Mouse (Mus musculus) monocyte, adult 5-6 weeks (primary cell): ENCODE data around the gene Ptgis. TPM values are rescaled to one million over a fixed set of nuclear protein-coding genes. Genes with fewer than 3 reads are reported as not detected.

Experiments used
- ATAC-seq: fragments of 153-309, 156-312 bp; replicated peaks from 2 replicates; pipeline ENCODE4 v1.8.0; 2017; ENCODE audit warnings: mild to moderate bottlenecking; ENCODE audit not compliant: low TSS enrichment, insufficient number of reproducible peaks, severe bottlenecking, poor library complexity, low FRiP score
- total RNA-seq: library from RNA; stranded (forward); fragments of 200-1000, 200-491, 200-594 nt; gene quantifications from 3 replicates; pipeline ENCODE4 v1.2.3, GENCODE M21; 2017

Gene Ptgis
- total RNA-seq, 1 experiment from 2014 or later, result not detected

DNA sequence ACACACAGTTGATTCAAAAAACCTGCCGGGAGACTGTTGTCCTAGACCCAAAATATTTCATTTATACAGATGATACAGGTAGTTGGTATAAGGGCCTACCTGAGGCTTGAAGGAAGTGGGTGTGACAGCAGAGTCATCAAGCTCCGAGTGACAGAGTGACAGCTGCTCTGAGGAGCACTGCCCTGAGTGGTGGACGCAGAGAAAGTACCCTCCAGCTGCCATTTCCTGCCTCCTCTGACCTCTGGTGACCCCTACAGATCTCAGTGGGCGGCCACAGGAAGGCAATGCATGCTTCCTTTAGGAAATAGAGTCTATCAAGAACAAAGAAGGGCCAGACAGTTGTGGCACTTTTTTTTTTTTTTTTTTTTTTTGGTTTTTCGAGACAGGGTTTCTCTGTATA is 25.4 kb upstream of the Ptgis start:
- no peak for ATAC-seq

- no peak for ATAC-seq
These were observed 24.6 kb upstream of the Ptgis start for GRCm38 (mm10) chr2:167265021-167265420.

- ATAC-seq, result no peak
These were observed 23.5 kb upstream of the Ptgis start for GRCm38 (mm10) chr2:167263931-167264330.

GRCm38 (mm10) chr2:167263040-167263810 is 22.8 kb upstream of the Ptgis start:
- no peak for ATAC-seq

- ATAC-seq, result no peak
These were observed 22.0 kb upstream of the Ptgis start for GRCm38 (mm10) chr2:167262433-167262832.

DNA sequence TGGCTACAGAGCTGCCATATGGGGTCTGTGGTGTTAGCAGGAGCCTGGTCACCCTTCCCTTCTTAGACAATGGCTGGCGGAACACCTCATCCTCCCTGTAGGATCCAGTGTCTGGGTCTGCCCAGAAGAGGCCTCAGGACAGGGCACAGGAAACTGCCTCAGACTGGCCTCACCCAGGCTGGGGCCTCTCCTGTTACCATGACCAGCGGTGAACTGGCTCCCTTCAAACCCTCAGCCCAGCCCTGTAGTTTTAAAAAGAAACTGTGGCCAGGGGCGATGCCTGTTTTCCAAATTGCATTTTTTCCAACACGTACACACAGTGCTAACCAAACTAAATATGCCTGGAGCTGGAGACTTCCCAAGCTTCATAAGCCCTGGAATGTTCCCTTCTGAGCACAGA is 20.7 kb upstream of the Ptgis start:
- no peak for ATAC-seq

DNA sequence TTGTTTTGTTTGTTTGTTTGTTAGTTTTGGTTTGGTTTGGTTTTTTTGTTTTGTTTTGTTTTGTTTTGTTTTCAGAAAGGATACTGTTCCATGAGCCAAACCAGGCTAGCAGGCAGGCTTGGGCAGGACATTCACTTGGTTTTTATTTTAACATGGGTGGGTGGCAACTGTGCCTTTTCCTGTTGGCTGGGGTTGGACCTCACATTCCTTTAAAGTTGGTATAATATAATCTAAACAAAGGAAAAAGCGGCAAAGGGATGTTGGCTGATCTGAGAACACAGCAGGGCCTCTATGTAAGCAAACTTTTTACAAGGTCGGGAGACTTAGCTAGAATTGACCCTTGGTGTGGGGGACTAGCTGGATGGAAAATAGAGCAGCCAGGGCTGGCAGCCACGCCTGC is 17.4 kb upstream of the Ptgis start:
- no peak for ATAC-seq

DNA sequence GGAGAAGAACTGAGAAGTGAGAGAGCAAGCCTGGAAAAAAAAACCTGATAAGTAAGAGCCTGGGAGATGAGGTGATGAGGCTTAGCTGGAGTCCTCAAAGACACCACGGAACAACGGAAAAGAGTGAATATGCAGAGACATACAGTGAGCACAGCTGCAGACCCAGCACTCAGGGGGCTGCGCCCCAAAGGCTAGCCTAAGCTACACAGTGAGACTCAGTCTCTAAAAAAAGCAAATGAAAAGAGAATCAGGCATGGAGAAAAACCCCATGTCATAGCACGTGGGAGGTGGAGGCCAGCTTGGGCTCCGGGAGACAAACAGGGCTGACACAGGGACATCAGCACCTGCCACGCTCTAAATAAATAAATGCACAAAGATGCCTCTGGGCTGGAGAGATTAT is 14.4 kb upstream of the Ptgis start:
- ATAC-seq, result no peak

DNA sequence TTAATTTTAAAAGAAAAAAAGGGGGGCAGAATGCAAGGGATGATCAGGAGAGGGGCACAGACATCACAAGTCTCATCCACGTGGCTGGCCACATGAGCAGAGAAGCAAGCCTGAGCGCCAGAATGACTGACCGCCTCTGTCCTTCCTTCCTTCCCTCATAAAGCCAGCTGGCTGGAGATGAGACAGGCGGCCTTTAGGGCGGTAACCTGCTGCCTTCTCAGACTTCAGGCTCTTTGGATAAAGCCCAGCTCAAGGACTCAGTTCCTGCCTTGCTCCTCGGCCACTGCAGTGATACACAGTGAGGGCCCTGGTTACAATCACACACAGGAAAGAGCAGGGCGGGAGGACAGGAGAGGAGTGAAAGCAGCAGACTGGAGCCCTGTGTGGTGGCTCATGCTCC is 13.8 kb upstream of the Ptgis start:
- ATAC-seq, result no peak

DNA sequence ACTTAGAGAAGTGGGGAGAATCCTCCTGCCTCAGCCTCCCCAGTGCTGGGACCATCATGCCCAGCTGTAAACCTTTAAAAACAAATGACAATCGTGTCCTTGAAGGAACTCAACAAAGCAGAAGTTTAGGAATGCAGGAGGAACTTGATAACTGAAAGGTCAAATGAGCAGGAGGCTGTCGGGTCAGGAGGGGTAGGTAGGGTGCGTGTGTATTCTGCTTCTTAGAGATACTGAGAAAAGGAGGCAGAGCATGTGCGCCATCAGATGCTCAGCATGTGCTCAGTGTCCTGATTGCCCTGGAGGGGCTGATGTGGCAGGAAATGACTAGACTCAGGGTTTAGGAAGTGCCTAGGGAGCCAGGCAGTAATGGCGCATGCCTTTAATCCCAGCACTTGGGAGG is 13.1 kb upstream of the Ptgis start:
- peak; percentile 59 for ATAC-seq

DNA sequence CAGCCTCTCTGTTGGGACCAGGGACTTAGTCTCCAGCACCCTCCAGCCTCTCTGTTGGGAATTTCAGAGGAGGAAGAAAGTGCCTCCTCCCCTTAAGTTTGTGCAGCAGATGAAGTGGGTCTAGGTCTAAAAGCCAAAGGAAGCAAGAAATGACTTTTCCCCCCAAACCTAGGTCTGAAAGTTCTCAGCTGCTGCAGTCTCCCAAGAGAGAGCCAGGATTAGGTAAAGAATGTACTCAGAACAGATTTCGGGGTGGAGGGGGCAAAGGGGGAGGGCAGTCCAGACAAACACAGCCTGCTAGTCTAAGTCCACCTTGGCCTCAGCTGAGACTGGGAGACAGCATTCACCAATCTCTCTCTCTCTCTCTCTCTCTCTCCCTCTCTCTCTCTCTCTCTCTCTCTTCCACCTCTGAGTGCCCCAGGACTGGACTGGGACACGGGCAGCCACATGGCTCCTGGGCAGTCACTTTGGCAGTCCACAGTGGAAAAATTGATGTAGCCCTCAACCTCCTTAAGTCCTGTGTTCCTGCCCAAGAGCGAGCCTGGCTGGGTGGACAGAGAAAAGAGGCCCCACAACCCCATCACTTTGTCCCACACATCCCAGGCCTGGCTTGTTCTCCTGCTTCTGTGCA is 11.8 kb upstream of the Ptgis start:
- no peak for ATAC-seq

DNA sequence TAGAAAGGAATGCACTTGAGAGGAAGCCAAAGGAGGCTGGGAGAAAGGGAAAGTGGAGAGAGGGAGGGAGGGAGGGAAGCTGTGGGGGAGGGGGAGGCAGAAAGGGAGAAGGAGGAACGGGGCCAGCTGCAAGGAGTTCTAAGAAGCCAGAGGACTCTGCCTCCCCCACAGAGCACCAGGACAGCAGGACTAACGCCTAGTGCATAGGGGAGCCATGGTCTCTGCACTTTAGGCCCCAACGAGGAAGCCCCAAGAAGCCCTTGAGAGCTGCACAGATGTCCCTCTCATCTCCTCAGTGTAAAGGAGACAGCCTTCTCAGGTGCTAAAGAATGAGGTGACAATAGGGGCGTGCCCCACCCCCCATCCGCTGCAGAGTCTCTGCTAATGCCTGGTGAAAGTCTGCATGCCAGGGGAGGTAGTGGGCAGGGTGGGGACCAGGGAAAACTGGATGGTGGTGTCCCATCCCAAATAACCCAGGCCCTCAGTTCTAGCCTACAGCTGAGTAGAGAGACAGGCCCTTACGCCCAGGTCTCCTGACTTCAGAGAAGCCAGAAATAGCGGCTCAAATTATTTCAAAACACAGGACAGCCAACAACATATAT is 10.4 kb upstream of the Ptgis start:
- ATAC-seq, result no peak

DNA sequence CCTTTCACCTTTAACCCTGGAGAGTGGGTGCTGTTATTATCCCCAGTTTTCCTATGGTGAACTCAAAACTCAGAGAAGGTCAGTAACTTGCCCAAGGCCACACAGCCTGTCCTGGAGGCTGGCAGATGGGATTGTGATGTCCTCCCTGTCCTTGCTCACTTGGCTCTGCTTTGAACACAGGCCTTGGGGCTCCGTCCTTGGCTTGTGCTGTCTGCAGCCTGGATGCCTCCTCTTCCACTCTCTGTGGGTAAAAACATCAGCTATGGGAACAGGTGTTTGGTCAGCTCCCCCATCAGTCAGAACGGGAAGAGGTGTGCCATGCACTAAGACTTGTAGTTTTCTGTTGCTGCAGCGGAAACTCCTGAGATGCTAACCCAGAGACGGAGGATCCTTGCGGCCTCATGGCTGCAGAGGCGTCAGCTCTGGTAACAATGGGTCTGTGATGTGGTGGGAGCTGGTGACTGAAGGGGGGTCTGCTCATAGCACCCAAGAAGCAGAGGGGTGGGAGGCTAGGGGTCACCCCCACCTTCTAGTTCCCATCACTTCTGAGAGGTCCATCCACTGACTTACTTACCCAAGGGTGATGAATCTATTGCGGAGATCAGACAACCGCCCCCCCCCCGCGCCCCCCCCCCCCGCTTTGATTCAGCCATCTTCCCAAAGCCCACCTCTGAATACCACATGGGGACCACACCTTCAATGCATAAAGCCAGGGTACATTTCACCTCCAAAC is 9.8 kb upstream of the Ptgis start:
- ATAC-seq, result no peak

- no peak for ATAC-seq
These were observed 9.2 kb upstream of the Ptgis start for GRCm38 (mm10) chr2:167249591-167249990.

- ATAC-seq, result no peak
These were observed 7.4 kb upstream of the Ptgis start for GRCm38 (mm10) chr2:167247823-167248222.

GRCm38 (mm10) chr2:167246704-167247103 is 6.3 kb upstream of the Ptgis start:
- ATAC-seq, result no peak

GRCm38 (mm10) chr2:167244892-167245291 is 4.5 kb upstream of the Ptgis start:
- ATAC-seq, result no peak

- no peak for ATAC-seq
These were observed 3.6 kb upstream of the Ptgis start for GRCm38 (mm10) chr2:167243831-167244563.

DNA sequence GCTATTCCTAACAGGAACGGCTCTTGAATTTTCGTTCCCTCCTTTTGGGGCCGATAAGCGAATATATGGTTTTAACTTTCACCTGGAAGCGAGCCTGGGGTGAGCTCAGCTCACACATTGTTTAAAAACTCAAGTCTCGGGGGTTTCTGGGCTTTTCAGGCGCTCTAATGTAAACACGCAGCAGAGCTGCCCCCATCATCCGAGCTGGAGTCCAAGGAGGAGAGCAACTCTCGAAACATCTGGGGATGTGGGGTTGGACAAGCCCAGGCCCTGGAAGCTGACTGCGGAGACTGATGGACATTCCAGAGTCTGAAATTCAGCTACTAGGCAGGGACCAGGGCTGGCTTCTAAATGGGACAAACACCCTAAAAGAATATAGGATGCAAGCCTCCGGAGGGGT is 1.1 kb downstream of the Ptgis start:
- ATAC-seq, result no peak
